Mouse (Mus musculus) small intestine, adult 2 months (tissue): ENCODE data around the gene Cachd1.

Experiments used
- CTCF ChIP-seq: fragments of 200-500 bp; IDR thresholded peaks from 2 replicates; pipeline ENCODE4 v1.5.1; 2012; ENCODE audit warnings: low read depth, mild to moderate bottlenecking, control low read depth, inconsistent platforms, low read length, moderate library complexity, mixed read lengths; ENCODE audit not compliant: insufficient replicate concordance, insufficient read length; ENCODE audit errors: extremely low read depth
- POLR2A ChIP-seq: fragments of 200-500 bp; IDR thresholded peaks from 2 replicates; pipeline ENCODE4 v1.6.1; 2012; ENCODE audit warnings: low read depth, mild to moderate bottlenecking, control low read depth, inconsistent platforms, low read length, moderate library complexity

GRCm38 (mm10) chr4:100948494-100949425 is 172.3 kb downstream of the Cachd1 start:
- TF ChIP-seq CTCF: no peak
- no peak for TF ChIP-seq POLR2A
